Mouse (Mus musculus): ENCODE data around the gene Fgb.

GRCm38 (mm10) chr3:83097586-83097985 lies 47.9 kb upstream of the Fgb start:
- TF ChIP-seq POLR2A (IDR thresholded peaks at IDR 0.05; ENCODE audit: borderline replicate concordance, control insufficient read depth, low read depth, low read length), result no peak
- TF ChIP-seq CTCF (IDR thresholded peaks at IDR 0.05; ENCODE audit: control insufficient read depth, insufficient read depth, low read length), result no peak

Data from bone marrow, adult 2 months (tissue).